Mouse (Mus musculus) ES-E14 (cell line): ENCODE measurements at regions not wholly inside any gene's neighbourhood (a gene's known extent, or its start where the extent isn't known, plus 50 kb on each side); places are given as distances from the start of the nearest gene placed in this dataset.

Experiments
- ZC3H11A ChIP-seq: IDR thresholded peaks from 2 replicates; pipeline ENCODE4 v1.6.1; 2012; ENCODE audit warnings: low read depth, mild to moderate bottlenecking, inconsistent platforms, low read length, borderline replicate concordance
- ZNF384 ChIP-seq: IDR thresholded peaks from 2 replicates; pipeline ENCODE4 v1.6.1; 2012; ENCODE audit warnings: low read depth, low read length, inconsistent platforms

- TF ChIP-seq ZC3H11A (no peak), ZNF384 (no peak)
These were observed 190.8 kb upstream of the Lrtm1 start for GRCm38 (mm10) chr14:28827186-28827585.
